Mouse (Mus musculus): ENCODE results near the gene Nqo2. TPM values are rescaled to one million over a fixed set of nuclear protein-coding genes. Genes with fewer than 3 reads are reported as not detected.
A peak's percentile ranks its signal among the peaks of the same experiment; 100 is the strongest.
"Not testable (repeated sequence)": the region's sequence is repeated elsewhere in the genome, so short reads cannot be mapped to it uniquely, and the experiment has no call there.

Nqo2 gene
- total RNA-seq (2022), result 1 to 10 TPM; 5.7 to 9.0 (median 7.8) TPM

DNA sequence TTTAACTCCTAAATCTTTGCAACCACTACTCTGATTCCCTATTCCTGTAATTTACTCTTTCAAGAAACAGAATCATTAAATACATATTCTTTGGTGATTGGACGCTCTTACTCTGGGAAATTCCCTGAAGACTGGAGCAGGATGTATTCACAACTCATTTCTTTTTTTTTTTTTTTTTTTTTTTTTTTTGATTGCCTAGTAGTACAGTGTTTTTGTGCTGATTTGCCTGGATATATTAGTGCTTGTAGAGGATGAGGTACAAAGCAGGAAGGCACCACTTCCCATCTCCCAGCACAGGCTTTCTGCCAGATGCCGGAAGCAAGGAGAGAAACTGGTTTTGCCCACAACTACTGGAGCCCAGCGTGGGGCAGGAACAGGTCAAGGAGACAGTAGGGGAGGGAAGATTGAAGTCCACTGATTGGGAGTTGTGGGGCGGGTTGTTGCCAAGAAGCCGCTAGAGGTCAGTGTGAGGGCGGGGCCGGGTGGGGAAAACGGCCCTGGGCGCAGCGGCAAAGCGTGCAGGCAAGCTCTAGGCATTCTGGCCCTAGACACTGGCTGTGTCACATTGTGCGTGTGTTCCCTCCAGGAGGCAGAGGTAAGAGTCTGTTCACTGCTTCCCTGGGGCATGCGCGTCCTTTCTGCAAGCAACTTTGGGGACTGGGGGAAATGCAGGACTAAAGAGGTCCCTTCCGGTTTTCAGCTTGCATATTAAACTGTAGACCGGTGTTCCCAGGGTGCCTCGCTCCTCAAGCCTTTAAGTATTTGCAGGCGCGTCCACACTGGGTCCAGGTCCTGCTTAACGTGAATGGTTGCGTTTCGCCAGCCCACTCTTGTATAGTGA lies at the start of gene Nqo2:
Gene Nqo2 (plus strand): TSS at position 482 of the 841 bp plus-strand sequence.
- peak; percentile 36 to 43 for DNase-seq (ENCODE audit: low spot score in 2 of 2)

- no peak for DNase-seq (ENCODE audit: low spot score in 2 of 2)
These were observed 43.4 kb upstream of the Nqo2 start for GRCm38 (mm10) chr13:33921041-33921440.

DNA sequence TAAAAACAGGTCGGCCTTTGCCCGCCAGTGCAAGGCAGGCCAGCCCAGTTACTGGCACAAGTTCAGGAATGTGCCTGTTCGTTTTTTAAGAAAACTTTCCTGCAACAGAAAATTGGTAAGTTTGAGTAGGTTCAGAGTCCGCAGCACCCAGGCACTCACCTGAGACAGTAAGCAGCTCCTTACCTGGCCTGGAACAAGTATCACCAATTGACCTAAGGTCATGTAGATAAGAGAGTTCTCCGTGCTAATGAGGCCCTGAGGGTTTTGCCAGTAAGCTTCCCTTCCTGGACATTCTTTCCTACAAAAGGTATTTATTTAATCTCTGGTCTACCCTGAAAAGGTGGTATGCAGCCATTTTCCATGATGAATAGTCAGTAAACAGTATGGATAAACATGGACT lies 42.8 kb upstream of the Nqo2 start:
- no peak for DNase-seq (ENCODE audit: low spot score in 2 of 2)

DNA sequence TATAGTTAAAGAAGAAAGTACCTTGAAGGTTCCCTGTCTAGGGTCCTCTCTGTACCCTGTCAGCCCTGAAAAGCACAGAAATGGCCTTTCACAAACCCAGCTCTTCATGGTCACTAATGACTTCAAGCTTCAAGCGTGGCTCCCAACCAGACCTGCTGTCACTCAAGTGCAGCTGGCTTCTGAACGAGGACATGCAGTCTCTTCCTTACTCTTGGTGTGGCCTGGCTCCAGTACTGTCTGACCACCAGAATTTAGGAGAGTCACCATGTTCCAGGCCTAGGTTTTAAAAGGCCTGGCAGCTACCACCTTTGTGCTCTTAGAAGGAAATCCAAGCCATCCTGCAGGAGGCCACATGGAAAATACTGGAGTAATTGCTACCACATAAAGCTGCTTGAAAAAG lies 34.2 kb upstream of the Nqo2 start:
- no peak for DNase-seq (ENCODE audit: low spot score in 2 of 2)

DNA sequence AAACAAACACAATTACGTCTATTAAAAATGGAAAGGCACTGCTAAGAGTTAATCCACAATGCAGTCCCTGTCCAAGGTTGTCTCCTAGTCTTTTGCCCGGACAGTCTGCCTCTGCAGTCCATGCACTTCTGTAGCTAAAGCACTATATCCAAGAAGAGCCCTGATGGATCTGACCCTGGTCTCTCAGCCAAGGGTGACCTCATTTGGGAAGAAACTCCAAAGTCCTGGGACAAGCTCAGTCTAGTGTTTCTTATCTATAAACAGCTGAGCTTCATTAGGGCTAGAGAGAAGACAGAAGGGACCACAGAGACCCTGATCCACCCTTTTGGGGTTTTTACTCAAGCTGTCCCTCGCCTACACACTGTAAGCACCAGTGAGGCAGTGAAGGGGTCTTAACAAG lies 33.6 kb upstream of the Nqo2 start:
- no peak for DNase-seq (ENCODE audit: low spot score in 2 of 2)

DNA sequence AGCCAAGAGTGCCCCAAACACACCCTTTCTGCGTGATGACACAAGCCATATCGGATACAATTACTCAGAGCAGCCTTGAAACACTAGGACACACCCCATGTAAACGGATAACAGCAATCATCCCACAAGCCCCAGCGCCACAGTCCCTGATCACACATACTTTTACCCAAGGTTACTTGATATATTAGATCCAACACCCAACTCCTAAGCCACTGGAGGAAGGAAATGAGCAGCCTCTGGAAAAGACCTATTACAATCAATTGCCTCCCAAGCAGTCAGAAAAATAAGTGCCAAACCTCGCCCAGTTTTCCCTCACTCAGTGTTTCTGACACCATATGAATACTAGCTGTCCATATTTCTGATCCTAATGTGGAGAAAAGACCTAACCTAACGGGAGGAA lies 29.7 kb upstream of the Nqo2 start:
- no peak for DNase-seq (ENCODE audit: low spot score in 2 of 2)

DNA sequence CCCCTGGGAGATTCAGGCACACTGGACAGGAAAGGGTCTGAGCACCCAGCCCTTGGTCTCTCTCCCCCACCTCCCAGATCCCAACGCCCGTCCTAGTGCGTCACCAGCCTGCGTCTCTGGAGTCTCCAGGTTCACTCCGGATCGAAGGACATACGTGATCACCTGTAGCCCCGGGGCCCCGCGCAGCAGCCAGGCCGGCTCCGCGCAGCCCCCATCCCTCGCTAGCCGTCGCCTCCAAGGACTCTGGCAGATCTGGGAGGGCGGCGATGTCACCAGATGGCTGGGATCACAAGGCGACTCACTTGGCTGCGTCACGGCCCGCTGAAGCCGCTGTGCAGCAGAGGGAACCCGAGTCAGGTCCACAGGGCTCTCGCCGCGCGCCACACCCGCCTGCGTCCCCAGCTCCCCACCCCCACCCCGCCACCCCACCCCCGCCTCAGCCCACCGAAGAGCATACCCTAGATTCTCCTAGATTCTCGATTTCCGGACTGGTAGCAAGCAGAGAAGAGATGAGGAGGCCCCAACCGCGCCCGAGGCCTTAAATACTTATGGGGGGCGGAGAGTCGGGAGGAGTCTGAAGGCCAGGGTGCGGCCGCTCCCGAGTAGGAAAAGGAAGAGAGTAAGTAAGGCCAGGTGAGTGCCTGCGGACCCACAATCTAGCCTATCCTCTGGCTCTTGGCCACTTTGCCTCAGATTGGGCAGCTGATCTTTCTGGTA lies 28.9 kb upstream of the Nqo2 start:
- peak; percentile 37 to 63 for DNase-seq (ENCODE audit: low spot score in 2 of 2)

DNA sequence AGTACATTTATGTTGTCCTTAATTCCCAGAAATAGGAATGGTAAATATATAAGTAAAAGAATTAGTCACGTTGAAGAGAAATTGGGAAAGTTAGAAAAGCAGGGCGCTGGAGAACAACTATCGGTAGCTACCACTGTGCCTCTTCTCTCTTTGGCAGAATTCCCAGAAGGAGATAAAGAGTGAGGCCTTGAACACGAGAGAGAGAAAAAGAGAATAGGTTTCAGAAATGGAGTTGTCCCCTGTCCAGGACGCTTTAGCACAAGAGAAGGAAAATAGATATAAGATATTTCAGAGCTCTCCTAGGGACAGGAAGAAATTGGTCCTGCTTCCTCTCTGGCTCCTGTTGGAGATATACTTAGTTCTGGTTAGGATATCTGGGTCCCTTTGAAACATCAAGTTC lies 27.3 kb upstream of the Nqo2 start:
- DNase-seq (ENCODE audit: low spot score in 2 of 2), result no peak

GRCm38 (mm10) chr13:33937587-33937986 lies 26.9 kb upstream of the Nqo2 start:
- DNase-seq (ENCODE audit: low spot score in 2 of 2), result not testable (repeated sequence)

DNA sequence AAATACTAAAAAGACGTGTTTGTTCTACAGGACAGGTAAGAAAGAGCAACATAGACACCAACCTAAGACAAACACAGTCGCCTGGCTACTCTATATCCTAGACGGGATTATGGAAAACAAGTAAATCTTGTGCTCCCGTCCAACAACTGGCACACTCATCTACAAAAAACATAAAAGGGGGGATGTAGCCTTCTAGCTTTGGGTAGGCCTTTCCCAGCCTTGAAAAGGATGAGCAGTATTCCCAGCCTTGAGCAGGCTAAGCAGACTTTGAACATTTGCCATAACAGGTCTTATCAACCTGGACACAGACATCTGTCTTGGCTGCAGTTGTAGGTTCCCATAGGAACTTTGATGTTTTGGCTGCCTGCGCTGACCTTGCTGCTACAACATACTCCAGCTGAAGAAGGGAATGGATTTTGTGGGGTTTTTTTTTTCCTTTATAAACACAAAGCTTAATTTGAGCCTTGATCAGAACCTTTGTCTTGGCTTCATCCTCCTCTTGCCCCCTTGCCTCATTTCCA lies 23.1 kb upstream of the Nqo2 start:
- DNase-seq (ENCODE audit: low spot score in 2 of 2), result no peak

GRCm38 (mm10) chr13:33942212-33942779 lies 22.2 kb upstream of the Nqo2 start:
- no peak for DNase-seq (ENCODE audit: low spot score in 2 of 2)

DNA sequence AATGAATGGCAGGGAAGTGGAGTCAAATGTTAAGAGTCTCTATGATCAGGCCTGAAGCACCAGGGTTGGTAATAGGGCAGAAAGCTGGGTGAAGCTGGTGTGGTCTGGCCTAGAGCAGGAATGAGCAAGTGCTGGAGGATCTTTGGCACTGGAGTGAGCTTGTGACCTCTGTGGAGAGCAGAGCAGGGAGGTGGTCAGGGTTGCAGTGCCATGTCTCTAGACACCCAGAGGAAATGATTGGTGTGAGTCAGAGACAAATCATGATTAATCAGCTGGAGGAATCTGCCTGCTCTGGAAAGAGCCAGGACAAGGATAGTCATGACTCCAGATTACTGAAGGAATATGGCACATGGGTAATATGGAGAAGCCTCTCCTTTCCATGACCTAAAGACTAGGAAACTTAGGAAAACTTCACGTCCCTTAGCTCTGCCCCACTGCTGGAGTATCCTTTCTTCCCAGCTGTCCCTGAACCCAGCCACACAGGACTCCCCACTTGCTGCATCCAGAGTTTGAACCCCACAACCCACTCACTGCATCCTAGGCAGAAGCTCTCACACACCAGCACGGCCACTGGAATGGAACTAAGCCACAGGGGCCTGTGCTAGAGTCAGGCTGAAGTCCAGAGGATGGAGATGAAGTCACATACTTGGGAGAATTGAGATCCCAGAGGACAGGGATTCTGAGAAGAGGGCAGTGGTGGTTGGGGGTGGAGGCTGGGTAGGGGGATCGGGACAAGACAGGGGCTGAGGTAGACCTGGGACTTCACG lies 13.0 kb upstream of the Nqo2 start:
- DNase-seq (ENCODE audit: low spot score in 2 of 2), result no peak

- DNase-seq (ENCODE audit: low spot score in 2 of 2), result no peak
These were observed 12.4 kb upstream of the Nqo2 start for GRCm38 (mm10) chr13:33952075-33952449.

- DNase-seq (ENCODE audit: low spot score in 2 of 2), result no peak
These were observed 11.5 kb upstream of the Nqo2 start for GRCm38 (mm10) chr13:33952947-33953346.

DNA sequence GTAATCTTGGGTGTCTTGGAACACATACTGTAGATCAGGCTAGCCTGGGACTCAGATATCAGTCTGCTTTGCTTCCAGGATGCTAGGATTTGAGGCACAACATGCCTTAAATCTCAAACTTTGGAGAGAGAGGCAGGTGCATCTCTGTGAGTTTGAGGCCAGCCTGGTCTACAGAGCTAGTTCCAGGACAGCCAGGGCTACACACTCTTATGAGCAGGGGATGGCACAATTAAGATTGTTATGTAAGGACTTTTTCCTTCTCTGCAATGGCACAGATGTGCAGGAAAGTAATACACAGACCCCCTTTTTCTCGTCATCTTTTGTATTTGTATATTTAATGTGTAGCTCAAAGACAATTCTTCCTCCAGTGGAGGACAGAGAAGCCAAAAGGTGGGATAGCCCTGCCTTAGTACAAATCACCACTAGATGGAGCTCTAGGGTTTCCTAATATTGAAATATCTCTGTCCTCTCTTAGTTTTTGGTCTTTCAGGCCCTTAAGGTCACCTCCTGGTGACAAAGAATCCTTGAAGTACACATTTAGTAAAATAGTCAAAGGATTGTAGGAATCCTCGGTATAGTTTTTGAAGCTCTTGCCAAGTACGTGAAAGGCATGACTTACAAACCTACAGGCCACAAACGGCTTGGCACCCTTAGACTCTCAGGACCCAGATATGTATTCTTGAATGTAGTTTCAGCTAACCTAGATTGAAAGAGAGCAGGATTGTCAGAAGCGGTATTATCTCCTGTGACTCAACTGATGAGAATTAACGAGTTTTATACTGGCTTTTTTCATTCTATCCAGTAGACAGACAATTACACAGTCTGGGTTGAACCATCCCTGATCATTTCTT lies 7.7 kb upstream of the Nqo2 start:
- no peak for DNase-seq (ENCODE audit: low spot score in 2 of 2)

DNA sequence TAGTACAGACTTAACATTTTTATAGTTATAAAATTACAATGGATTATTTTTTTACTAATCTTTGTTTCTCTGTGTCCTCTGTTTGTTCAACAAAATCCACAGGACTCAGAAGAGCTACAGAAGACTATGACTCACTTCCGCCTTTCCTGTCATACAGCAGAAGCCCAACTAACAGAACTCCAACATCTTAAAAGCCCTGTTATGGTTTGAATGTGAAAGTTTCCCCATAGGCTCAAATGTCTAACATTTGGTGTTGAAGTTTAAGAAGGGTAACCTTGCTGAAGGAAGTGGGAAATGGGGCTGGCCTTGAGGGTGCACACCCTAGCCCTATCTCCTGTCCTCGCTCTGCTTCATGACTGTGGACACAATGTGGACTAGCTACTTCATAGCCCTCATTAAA lies 4.7 kb upstream of the Nqo2 start:
- no peak for DNase-seq (ENCODE audit: low spot score in 2 of 2)

GRCm38 (mm10) chr13:33965056-33966024 lies 853 bp downstream of the Nqo2 start:
- DNase-seq (ENCODE audit: low spot score in 2 of 2), result no peak

DNA sequence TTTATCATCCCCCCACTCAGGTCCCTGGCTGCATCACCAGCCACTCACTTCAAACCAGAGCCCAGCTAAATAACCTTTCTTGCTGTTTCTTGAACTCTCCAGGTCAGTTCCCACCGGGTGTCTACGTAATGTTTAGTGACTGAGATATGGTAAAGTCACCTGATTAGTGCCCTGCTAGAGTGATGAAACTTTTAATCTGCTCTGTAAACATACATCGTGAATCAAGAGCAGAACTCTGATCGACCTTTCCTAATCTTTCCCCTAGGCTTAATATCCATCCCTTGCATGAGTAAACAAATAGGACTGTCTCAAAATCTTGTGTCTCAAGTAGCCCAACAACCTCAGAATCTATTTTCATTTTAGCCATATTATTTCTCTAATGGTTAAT lies 1.5 kb downstream of the Nqo2 start:
- DNase-seq (ENCODE audit: low spot score in 2 of 2), result no peak

- DNase-seq (ENCODE audit: low spot score in 2 of 2), result no peak
These were observed 2.1 kb downstream of the Nqo2 start for GRCm38 (mm10) chr13:33966574-33966973.

Measured in left cerebral cortex, adult 8-10 months (tissue).